Mouse (Mus musculus): Measurements from ENCODE around the gene Srpk1.
"Not testable (repeated sequence)": the region's sequence is repeated elsewhere in the genome, so short reads cannot be mapped to it uniquely, and the experiment has no call there.

The Srpk1 gene

GRCm38 (mm10) chr17:28612603-28613002 is 9.9 kb downstream of the Srpk1 start:
- peak in 1 of 2 experiments; percentile 32 for DNase-seq

- DNase-seq, result no peak
These were observed 13.0 kb downstream of the Srpk1 start for GRCm38 (mm10) chr17:28609543-28609942.

- no peak for DNase-seq
These were observed 20.8 kb downstream of the Srpk1 start for GRCm38 (mm10) chr17:28601557-28602250.

GRCm38 (mm10) chr17:28600780-28601179 is 21.7 kb downstream of the Srpk1 start:
- DNase-seq, result no peak

GRCm38 (mm10) chr17:28593965-28594364 is 28.5 kb downstream of the Srpk1 start:
- no peak for DNase-seq

GRCm38 (mm10) chr17:28592998-28593397 is 29.5 kb downstream of the Srpk1 start:
- DNase-seq, result peak; percentile 30 to 41

- DNase-seq, result no peak
These were observed 31.0 kb downstream of the Srpk1 start for GRCm38 (mm10) chr17:28591476-28591875.

- DNase-seq, result no peak
These were observed 31.9 kb downstream of the Srpk1 start for GRCm38 (mm10) chr17:28590596-28590995.

GRCm38 (mm10) chr17:28588591-28588990 is 33.9 kb downstream of the Srpk1 start:
- no peak for DNase-seq

GRCm38 (mm10) chr17:28586509-28586908 is 36.0 kb downstream of the Srpk1 start:
- DNase-seq, result no peak

- DNase-seq, result no peak
These were observed 41.5 kb downstream of the Srpk1 start for GRCm38 (mm10) chr17:28581056-28581455.

GRCm38 (mm10) chr17:28580396-28580795 is 42.1 kb downstream of the Srpk1 start:
- DNase-seq, result no peak

GRCm38 (mm10) chr17:28575244-28576125 is 47.0 kb downstream of the Srpk1 start, which contains the start of gene Lhfpl5:
Gene Lhfpl5, plus strand, starts transcription at chr17:28575641.
- peak; percentile 26 to 39 for DNase-seq

- no peak for DNase-seq
These were observed 49.6 kb downstream of the Srpk1 start for GRCm38 (mm10) chr17:28572941-28573340.

- DNase-seq, result no peak
These were observed 50.0 kb downstream of the Srpk1 start for GRCm38 (mm10) chr17:28572521-28572920.

GRCm38 (mm10) chr17:28571868-28572267 is 50.6 kb downstream of the Srpk1 start:
- no peak for DNase-seq

GRCm38 (mm10) chr17:28567541-28567940 is 55.0 kb downstream of the Srpk1 start:
- no peak for DNase-seq

- no peak for DNase-seq
These were observed 57.3 kb downstream of the Srpk1 start for GRCm38 (mm10) chr17:28565181-28565580.

GRCm38 (mm10) chr17:28561613-28562012 is 60.9 kb downstream of the Srpk1 start:
- no peak for DNase-seq

- no peak for DNase-seq
These were observed 61.9 kb downstream of the Srpk1 start, which contains the start of gene Clps for GRCm38 (mm10) chr17:28560598-28560997. Gene Clps, minus strand, starts transcription at chr17:28560766.

- DNase-seq, result no peak
These were observed 64.7 kb downstream of the Srpk1 start for GRCm38 (mm10) chr17:28557772-28558171.

GRCm38 (mm10) chr17:28556635-28557396 is 65.7 kb downstream of the Srpk1 start:
- DNase-seq, result no peak

GRCm38 (mm10) chr17:28554021-28554420 is 68.5 kb downstream of the Srpk1 start:
- DNase-seq, result not testable (repeated sequence)

Data from thymus, adult 18-20 months (tissue).